In the genomic region with DNA sequence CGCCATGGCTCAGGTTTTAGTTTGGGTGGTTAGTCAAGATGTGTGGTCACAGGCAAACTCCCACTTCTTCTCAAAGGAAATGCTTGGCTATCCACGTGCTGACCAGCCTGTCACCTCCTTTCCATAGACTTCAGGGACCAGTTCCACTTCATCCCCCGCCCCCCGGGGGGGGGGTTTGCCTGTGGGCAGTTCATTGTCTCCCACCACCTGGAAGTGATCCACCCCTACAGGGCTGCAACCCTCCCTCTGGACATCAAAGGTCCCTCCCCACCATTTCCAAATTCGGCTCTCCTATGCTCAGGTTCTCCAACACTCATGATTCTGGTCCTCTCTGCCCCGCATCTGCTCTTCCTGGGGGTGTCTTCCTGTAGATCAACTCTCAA, we compare ENCODE assay signal across 8 mouse cellular contexts. TPM values are rescaled to one million over a fixed set of nuclear protein-coding genes. Genes with fewer than 3 reads are reported as not detected.
DNase-seq lines count a peak whose midpoint lies in the region; ATAC-seq and TF ChIP-seq lines count a peak whose summit lies in the region.

No protein-coding gene starts in this region.

- TF ChIP-seq CTCF in stomach, postnatal 0 days (IDR thresholded peaks at IDR 0.05; ENCODE audit: low read depth): no peak

- no peak for DNase-seq in frontal cortex, postnatal 36 days (ENCODE audit: low spot score in 2 of 2)
- peak; percentile 50 for DNase-seq in 3T3-L1 (ENCODE audit: low read depth, low spot score)
- peak; percentile 57 for DNase-seq in stomach, postnatal 0 days (ENCODE audit: low spot score)
- DNase-seq in cerebellum, adult 9-10 months: no peak
- DNase-seq in urinary bladder, adult 2 months (ENCODE audit: low spot score): no peak

- H3K27me3 ChIP-seq in forebrain, embryonic 15.5 days: no peaks in the 10 kb centered on the region
- H3K27me3 ChIP-seq in liver, embryonic 12.5 days (replicated peaks): peaks cover 41% of the 10 kb centered on the region
- no peaks in the 10 kb centered on the region for H3K27me3 ChIP-seq in stomach, postnatal 0 days (ENCODE audit: control insufficient read depth, insufficient read depth, low read length)

- no peak for TF ChIP-seq EP300 in stomach, postnatal 0 days (optimal IDR thresholded peaks at IDR 0.05)

- peak; percentile 21 for ATAC-seq in frontal cortex, adult (ENCODE audit: low TSS enrichment)
- no peak; the same call in 1 of the 2 replicates for ATAC-seq in forebrain, embryonic 15.5 days (replicated peaks)
- no peak for ATAC-seq in liver, embryonic 12.5 days
- ATAC-seq in stomach, postnatal 0 days (ENCODE audit: low FRiP score, low TSS enrichment): no peak

- peak overlapping the region; percentile 81 for H3K4me2 ChIP-seq in forebrain, embryonic 15.5 days (replicated peaks)
- peak overlapping the region; percentile 71 for H3K4me2 ChIP-seq in liver, embryonic 12.5 days
- H3K4me2 ChIP-seq in stomach, postnatal 0 days (replicated peaks; ENCODE audit: low read depth): peak overlapping the region; percentile 79

- H3K4me1 ChIP-seq in forebrain, embryonic 15.5 days: peaks cover 7% of the 10 kb centered on the region; the same call in 1 of the 2 replicates
- H3K4me1 ChIP-seq in liver, embryonic 12.5 days: peaks cover 4% of the 10 kb centered on the region; the same call in 1 of the 2 replicates
- H3K4me1 ChIP-seq in stomach, postnatal 0 days (replicated peaks; ENCODE audit: control insufficient read depth, insufficient read depth): peaks cover 5% of the 10 kb centered on the region; the same call in 1 of the 2 replicates

- no peaks in the 10 kb centered on the region for H3K36me3 ChIP-seq in forebrain, embryonic 15.5 days
- no peaks in the 10 kb centered on the region for H3K36me3 ChIP-seq in liver, embryonic 12.5 days
- H3K36me3 ChIP-seq in stomach, postnatal 0 days (ENCODE audit: control insufficient read depth, insufficient read depth, low read length): no peaks in the 10 kb centered on the region; the same call in none of the 2 replicates

- no peak overlapping the region for H3K27ac ChIP-seq in forebrain, embryonic 15.5 days (replicated peaks)
- H3K27ac ChIP-seq in liver, embryonic 12.5 days: no peak overlapping the region
- peak overlapping the region; percentile 92 for H3K27ac ChIP-seq in stomach, postnatal 0 days (replicated peaks)

- peak overlapping the region; percentile 72 for H3K9ac ChIP-seq in forebrain, embryonic 15.5 days (replicated peaks)
- 0 out of 2 replicates have a peak overlapping the region, but pooled peaks have one; percentile 22 for H3K9ac ChIP-seq in liver, embryonic 12.5 days
- H3K9ac ChIP-seq in stomach, postnatal 0 days (ENCODE audit: low read length): peak overlapping the region; percentile 79

- H3K9me3 ChIP-seq in forebrain, embryonic 15.5 days: no peaks in the 10 kb centered on the region
- H3K9me3 ChIP-seq in liver, embryonic 12.5 days (replicated peaks): no peaks in the 10 kb centered on the region
- H3K9me3 ChIP-seq in stomach, postnatal 0 days (ENCODE audit: control insufficient read depth, low read length): no peaks in the 10 kb centered on the region

- peak overlapping the region; percentile 58 for H3K4me3 ChIP-seq in forebrain, embryonic 15.5 days
- H3K4me3 ChIP-seq in liver, embryonic 12.5 days: peak overlapping the region; percentile 57
- peak overlapping the region; percentile 73 for H3K4me3 ChIP-seq in stomach, postnatal 0 days (ENCODE audit: low read depth, low read length)

- WGBS in forebrain, embryonic 15.5 days: 3% methylated on average over 5 of the region's 6 CpGs
- 3% methylated on average over 6 of the region's 6 CpGs for WGBS in liver, embryonic 12.5 days (ENCODE audit: insufficient replicate concordance)
- 0% methylated on average over 5 of the region's 6 CpGs for WGBS in stomach, postnatal 0 days

RNA-seq across cellular contexts. Expression of a gene that starts 33.7 kb away (rescaled TPM):
- polyA plus RNA-seq in forebrain, embryonic 15.5 days (2015; fragmentation: Nextera tagmentation; extraction: Ambion mirVana): 11.3 and 14.7 TPM in 2 replicates
- polyA plus RNA-seq in liver, embryonic 12.5 days (2016; fragmentation: Nextera tagmentation; extraction: Ambion mirVana): 5.6 and 6.0 TPM in 2 replicates
- 124 and 126 TPM in 2 replicates for polyA plus RNA-seq in stomach, postnatal 0 days (2015; fragmentation: Nextera tagmentation; extraction: Ambion mirVana)
- 96.7 and 120 TPM in 2 replicates for polyA plus RNA-seq in urinary bladder, adult 2 months (2012; rRNA removed)

Comparison
In these comparisons a context has a peak if more than half of its experiments do, and no peak if none do; other contexts are left out.
1. DNase-seq: peak in 3T3-L1 (single experiment) and stomach, postnatal 0 days (single experiment); none in frontal cortex, postnatal 36 days (0 of 2), cerebellum, adult 9-10 months (single experiment) and urinary bladder, adult 2 months (single experiment).
2. H3K9ac ChIP-seq: peak in every context shown above with its lines; median percentile 79 in stomach, postnatal 0 days; 72 in forebrain, embryonic 15.5 days; 22 in liver, embryonic 12.5 days.
3. Peak in every context shown above with its lines, with median percentiles within 50 percentile points of each other: H3K4me2 ChIP-seq and H3K4me3 ChIP-seq.